Mouse (Mus musculus): Measurements from ENCODE around the gene Vnn3. TPM values are rescaled to one million over a fixed set of nuclear protein-coding genes. Genes with fewer than 3 reads are reported as not detected.

Gene Vnn3
- total RNA-seq (2021) = under 1 TPM in 1 of 2 experiments, not detected in 1; 0.26 TPM
- long read RNA-seq, experiment 1 = 0 reads
- long read RNA-seq, experiment 2 = 0 reads

- Histone ChIP-seq H3K4me3 (no peak within 1 kb of the TSS), H3K27ac (no peak within 1 kb of the TSS)
- no peak for DNase-seq (ENCODE audit: low spot score in 2 of 2)
- no peak for TF ChIP-seq CTCF (conservative IDR thresholded peaks at IDR 0.05)
Measured at GRCm38 (mm10) chr10:23851228-23851912, at the start of gene Vnn3. Vnn3 (plus strand) TSS chr10:23851462.

DNA sequence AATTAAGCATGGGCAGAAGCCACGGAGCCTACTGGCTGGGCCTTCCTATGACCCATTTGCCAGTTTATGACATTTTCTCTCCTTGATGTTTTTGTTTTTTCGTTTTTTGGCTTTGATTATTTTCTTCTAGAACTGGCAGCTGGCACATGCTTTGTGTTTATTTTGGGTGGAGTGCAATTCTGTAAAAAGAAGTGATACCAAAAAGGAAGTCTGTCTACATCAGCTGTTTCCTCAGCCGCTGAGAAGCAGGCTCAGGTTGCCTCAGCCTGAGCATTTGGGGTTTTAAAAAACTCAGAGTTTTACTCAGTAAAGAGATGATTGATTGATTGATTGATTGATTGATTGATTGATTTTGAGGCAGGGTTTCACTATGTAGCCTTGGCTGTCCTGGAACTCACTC, 48.4 kb upstream of the Vnn3 start:
- H3K27ac ChIP-seq = no peak overlapping the region
- DNase-seq (ENCODE audit: low spot score in 2 of 2) = no peak
- H3K4me3 ChIP-seq = no peak overlapping the region
- no peak for TF ChIP-seq CTCF (conservative IDR thresholded peaks at IDR 0.05)

DNA sequence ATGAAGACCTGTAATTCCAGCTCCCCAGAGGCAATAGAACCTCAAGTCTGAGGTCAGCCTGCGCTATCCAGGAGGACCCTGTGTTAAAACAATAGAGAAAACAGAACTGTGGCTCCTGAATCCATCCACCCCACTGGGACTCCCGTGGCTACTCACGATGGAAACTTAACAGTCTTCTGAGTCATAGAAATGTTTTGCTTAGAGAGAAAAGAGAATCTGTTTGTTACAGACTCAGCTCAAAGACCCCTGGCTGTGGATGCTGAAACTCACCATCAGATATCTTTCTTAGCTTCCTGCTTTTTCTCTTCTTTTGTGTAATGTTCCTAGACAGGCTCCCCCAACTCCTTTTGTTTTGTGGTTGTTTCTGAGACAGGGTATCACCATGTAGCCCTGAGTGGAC, 46.6 kb upstream of the Vnn3 start:
- TF ChIP-seq CTCF (conservative IDR thresholded peaks at IDR 0.05) = no peak
- DNase-seq (ENCODE audit: low spot score in 2 of 2) = no peak
- no peak overlapping the region for H3K4me3 ChIP-seq
- H3K27ac ChIP-seq = no peak overlapping the region

- no peak overlapping the region for H3K27ac ChIP-seq
- no peak for TF ChIP-seq CTCF (conservative IDR thresholded peaks at IDR 0.05)
- no peak for DNase-seq (ENCODE audit: low spot score in 2 of 2)
- H3K4me3 ChIP-seq = no peak overlapping the region
Measured at GRCm38 (mm10) chr10:23806201-23806600, 45.1 kb upstream of the Vnn3 start.

DNA sequence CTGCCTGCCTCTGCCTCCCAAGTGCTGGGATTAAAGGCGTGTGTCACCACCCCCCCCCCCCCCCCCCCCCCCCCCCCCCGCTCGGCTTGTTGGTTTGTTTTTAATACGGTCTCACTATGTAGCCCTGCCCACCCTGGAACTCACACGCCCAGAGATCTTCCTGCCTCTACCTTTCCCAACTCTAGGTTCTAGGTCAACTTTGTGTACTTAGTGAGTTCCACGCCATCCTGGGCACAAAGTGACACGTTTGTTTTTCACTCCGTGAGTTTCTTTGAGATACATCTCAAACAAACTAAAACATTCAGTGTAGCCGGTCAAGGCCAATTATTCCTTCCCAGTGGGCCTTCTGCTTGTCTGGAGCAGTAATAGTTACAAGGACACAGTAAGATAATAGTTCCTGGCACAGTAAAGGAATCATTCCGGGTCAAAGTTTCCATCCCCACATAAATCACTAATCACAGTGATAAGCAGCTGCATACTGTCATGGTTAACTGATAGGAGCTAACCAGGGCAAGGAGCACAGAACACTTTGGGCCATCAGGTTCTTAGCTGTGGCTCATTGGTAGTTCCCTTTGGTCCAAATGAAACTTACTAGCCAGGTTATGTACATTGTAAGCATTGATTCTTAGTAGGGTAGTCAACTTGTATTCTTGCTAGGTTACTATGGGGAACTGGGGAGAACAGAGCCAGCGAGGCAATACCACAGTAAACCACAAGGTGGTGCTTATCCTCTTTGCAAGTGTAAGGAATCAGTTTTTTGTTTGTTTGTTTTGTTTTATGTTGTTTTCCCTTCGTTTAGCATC, 39.4 kb upstream of the Vnn3 start:
- TF ChIP-seq CTCF (conservative IDR thresholded peaks at IDR 0.05) = peak; percentile 97
- no peak overlapping the region for H3K27ac ChIP-seq
- peak; percentile 59 to 74 for DNase-seq (ENCODE audit: low spot score in 2 of 2)

GRCm38 (mm10) chr10:23812438-23812759, 38.9 kb upstream of the Vnn3 start:
- H3K27ac ChIP-seq = no peak overlapping the region
- no peak overlapping the region for H3K4me3 ChIP-seq
- no peak for DNase-seq (ENCODE audit: low spot score in 2 of 2)
- TF ChIP-seq CTCF (conservative IDR thresholded peaks at IDR 0.05) = no peak; the same call in 1 of the 2 replicates

More for the DNA sequence above, 39.4 kb upstream of the Vnn3 start:
- H3K4me3 ChIP-seq = no peak overlapping the region

GRCm38 (mm10) chr10:23812852-23813766, 38.2 kb upstream of the Vnn3 start:
- no peak for TF ChIP-seq CTCF (conservative IDR thresholded peaks at IDR 0.05)
- Histone ChIP-seq H3K4me3 (no peak overlapping the region), H3K27ac (no peak overlapping the region)
- DNase-seq (ENCODE audit: low spot score in 2 of 2) = no peak

- no peak overlapping the region for H3K4me3 ChIP-seq
- TF ChIP-seq CTCF (conservative IDR thresholded peaks at IDR 0.05) = peak; percentile 98
Measured at GRCm38 (mm10) chr10:23815168-23815567, 36.1 kb upstream of the Vnn3 start.

DNA sequence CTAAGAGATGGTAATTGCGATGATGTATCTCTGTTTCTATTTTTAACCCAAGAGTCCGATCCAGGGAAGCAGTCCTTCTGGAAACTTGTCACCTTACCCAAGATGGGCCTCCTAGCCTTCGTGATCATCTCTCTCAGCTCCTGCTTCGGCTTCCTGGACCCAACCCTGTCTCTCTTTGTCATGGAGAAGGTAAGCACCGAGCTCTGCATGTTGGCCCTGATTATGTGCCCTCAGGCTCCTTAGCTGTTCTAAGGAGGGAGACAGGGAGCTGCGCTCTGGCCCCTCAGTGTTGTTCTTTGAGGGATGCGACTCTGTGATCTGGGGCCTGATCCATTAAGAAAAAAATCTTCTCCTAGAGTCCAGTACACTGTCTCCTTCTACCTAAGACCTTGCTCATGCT, 35.0 kb upstream of the Vnn3 start:
- Histone ChIP-seq H3K27ac (no peak overlapping the region), H3K4me3 (no peak overlapping the region)
- DNase-seq (ENCODE audit: low spot score in 2 of 2) = no peak
- TF ChIP-seq CTCF (conservative IDR thresholded peaks at IDR 0.05) = no peak

More at GRCm38 (mm10) chr10:23815168-23815567, 36.1 kb upstream of the Vnn3 start:
- peak; percentile 58 to 89 for DNase-seq (ENCODE audit: low spot score in 2 of 2)
- H3K27ac ChIP-seq = no peak overlapping the region

- H3K27ac ChIP-seq = no peak overlapping the region
- no peak for TF ChIP-seq CTCF (conservative IDR thresholded peaks at IDR 0.05)
- no peak overlapping the region for H3K4me3 ChIP-seq
- no peak for DNase-seq (ENCODE audit: low spot score in 2 of 2)
Measured at GRCm38 (mm10) chr10:23826516-23826915, 24.7 kb upstream of the Vnn3 start.

GRCm38 (mm10) chr10:23836003-23836964, 15.0 kb upstream of the Vnn3 start:
- DNase-seq (ENCODE audit: low spot score in 2 of 2) = no peak
- no peak for TF ChIP-seq CTCF (conservative IDR thresholded peaks at IDR 0.05)
- Histone ChIP-seq H3K27ac (no peak overlapping the region), H3K4me3 (no peak overlapping the region)

- TF ChIP-seq CTCF (conservative IDR thresholded peaks at IDR 0.05) = no peak
- no peak overlapping the region for H3K4me3 ChIP-seq
- no peak overlapping the region for H3K27ac ChIP-seq
- no peak for DNase-seq (ENCODE audit: low spot score in 2 of 2)
Measured at GRCm38 (mm10) chr10:23837115-23837514, 14.1 kb upstream of the Vnn3 start.
